10 mouse cellular contexts compared by ENCODE assay signal in genomic region chr7:89463246-89463645, GRCm38 (mm10). TPM values are rescaled to one million over a fixed set of nuclear protein-coding genes. Genes with fewer than 3 reads are reported as not detected.
"Had no signal": no experiment of that assay in that cellular context is flagged by ENCODE, and none has a peak within 500 bp of the region (broad histone marks: within the 10 kb centered on the region; RNA-seq: fewer than 3 reads in every experiment).

No protein-coding gene starts in this region.

- H3K9me3 ChIP-seq: limb, embryonic 15.5 days; midbrain, embryonic 10.5 days had no signal

- ATAC-seq: inflammation-experienced regulatory T-cells, adult 6 months; intestine, postnatal 0 days had no signal

- DNase-seq: left cerebral cortex, postnatal 4 days; lung, adult 18-20 months; thymus, postnatal 4 days had no signal

- H3K4me2 ChIP-seq: limb, embryonic 15.5 days had no signal

- H3K27me3 ChIP-seq: limb, embryonic 15.5 days had no signal

- H3K4me3 ChIP-seq: limb, embryonic 15.5 days; midbrain, embryonic 10.5 days; myocyte had no signal

- H3K27ac ChIP-seq: limb, embryonic 15.5 days; liver, embryonic 14.5 days; midbrain, embryonic 10.5 days; stomach, postnatal 0 days had no signal

- H3K9ac ChIP-seq: limb, embryonic 15.5 days; liver, embryonic 14.5 days had no signal

- H3K36me3 ChIP-seq: limb, embryonic 15.5 days; midbrain, embryonic 10.5 days had no signal

RNA-seq across cellular contexts. Expression of gene Fzd4, which starts 59.1 kb away (rescaled TPM):
- polyA plus RNA-seq: inflammation-experienced regulatory T-cells, adult 6 months had no signal
